Mouse (Mus musculus) kidney, adult 18-20 months (tissue): ENCODE data around the gene Rasal1.

Experiments used
- DNase-seq: peaks from one replicate; pipeline ENCODE4 v3.0.0; 2021

The Rasal1 gene

GRCm38 (mm10) chr5:120660816-120661215 is 12.2 kb downstream of the Rasal1 start:
- no peak for DNase-seq

- no peak for DNase-seq
These were observed 16.3 kb downstream of the Rasal1 start for GRCm38 (mm10) chr5:120664888-120665287.

- DNase-seq, result no peak
These were observed 20.1 kb downstream of the Rasal1 start for GRCm38 (mm10) chr5:120668761-120669160.

GRCm38 (mm10) chr5:120670132-120670531 is 21.5 kb downstream of the Rasal1 start:
- DNase-seq, result no peak

GRCm38 (mm10) chr5:120671865-120672264 is 23.3 kb downstream of the Rasal1 start:
- DNase-seq, result no peak

- peak; percentile 59 for DNase-seq
These were observed 25.0 kb downstream of the Rasal1 start for GRCm38 (mm10) chr5:120673626-120674025.

GRCm38 (mm10) chr5:120674229-120675145 is 25.9 kb downstream of the Rasal1 start:
- no peak for DNase-seq

- DNase-seq, result no peak
These were observed 28.9 kb downstream of the Rasal1 start for GRCm38 (mm10) chr5:120677516-120677915.

- peak; percentile 69 for DNase-seq
These were observed 31.3 kb downstream of the Rasal1 start for GRCm38 (mm10) chr5:120679676-120680555.

GRCm38 (mm10) chr5:120680918-120681317 is 32.3 kb downstream of the Rasal1 start:
- no peak for DNase-seq

- no peak for DNase-seq
These were observed 34.6 kb downstream of the Rasal1 start for GRCm38 (mm10) chr5:120682982-120683771.

- no peak for DNase-seq
These were observed 37.1 kb downstream of the Rasal1 start for GRCm38 (mm10) chr5:120685678-120686077.

- no peak for DNase-seq
These were observed 38.3 kb downstream of the Rasal1 start for GRCm38 (mm10) chr5:120686749-120687483.

GRCm38 (mm10) chr5:120687484-120687851 is 38.9 kb downstream of the Rasal1 start:
- no peak for DNase-seq

GRCm38 (mm10) chr5:120687897-120688296 is 39.3 kb downstream of the Rasal1 start:
- DNase-seq, result no peak

- DNase-seq, result no peak
These were observed 39.8 kb downstream of the Rasal1 start for GRCm38 (mm10) chr5:120688434-120688833.

- no peak for DNase-seq
These were observed 41.8 kb downstream of the Rasal1 start for GRCm38 (mm10) chr5:120690417-120690816.

GRCm38 (mm10) chr5:120692034-120692433 is 43.4 kb downstream of the Rasal1 start:
- DNase-seq, result no peak

- DNase-seq, result no peak
These were observed 45.5 kb downstream of the Rasal1 start for GRCm38 (mm10) chr5:120693931-120694694.

GRCm38 (mm10) chr5:120694695-120695074 is 46.1 kb downstream of the Rasal1 start:
- DNase-seq, result no peak

GRCm38 (mm10) chr5:120696057-120696743 is 47.6 kb downstream of the Rasal1 start:
- no peak for DNase-seq
